In the genomic region with DNA sequence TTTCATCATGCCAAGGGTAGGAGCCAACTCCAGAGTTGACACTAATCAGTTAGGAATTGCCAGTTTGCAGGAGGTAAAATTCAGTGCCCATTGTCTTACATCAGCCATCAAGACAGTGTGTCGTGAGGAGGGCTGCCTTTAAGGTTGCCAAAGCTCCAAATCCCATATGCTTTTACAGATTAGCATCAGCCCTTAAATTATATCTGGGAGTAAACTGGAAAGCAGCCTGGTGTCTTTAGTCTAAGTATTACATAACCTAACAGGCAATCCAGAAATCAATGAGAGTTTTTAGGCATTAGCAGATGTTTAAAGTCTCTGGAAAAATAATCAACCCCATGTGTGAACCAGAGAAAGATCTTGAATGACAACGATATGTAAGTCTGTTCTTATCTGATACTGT, we compare ENCODE assay signal across 27 mouse cellular contexts.
"Had no signal": no experiment of that assay in that cellular context is flagged by ENCODE, and none has a peak within 500 bp of the region (broad histone marks: within the 10 kb centered on the region; RNA-seq: fewer than 3 reads in every experiment).

No protein-coding gene starts in this region.

- H3K9me3 ChIP-seq: heart, embryonic 13.5 days; heart, embryonic 15.5 days; hindbrain, embryonic 15.5 days; kidney, embryonic 15.5 days; limb, embryonic 13.5 days; limb, embryonic 15.5 days; liver, embryonic 12.5 days had no signal

- H3K4me3 ChIP-seq: heart, adult 2 months; heart, embryonic 13.5 days; heart, embryonic 15.5 days; hindbrain, embryonic 13.5 days; hindbrain, embryonic 15.5 days; kidney, embryonic 15.5 days; limb, embryonic 13.5 days; limb, embryonic 15.5 days; liver, embryonic 12.5 days had no signal

- H3K36me3 ChIP-seq: heart, embryonic 13.5 days; heart, embryonic 15.5 days; hindbrain, embryonic 13.5 days; hindbrain, embryonic 15.5 days; kidney, embryonic 15.5 days; limb, embryonic 13.5 days; limb, embryonic 15.5 days; liver, embryonic 12.5 days had no signal

- ATAC-seq: hindbrain, postnatal 0 days; intestine, embryonic 16.5 days; liver, embryonic 12.5 days had no signal

- H3K4me2 ChIP-seq: heart, embryonic 11.5 days; heart, embryonic 13.5 days; heart, embryonic 15.5 days; hindbrain, embryonic 13.5 days; hindbrain, embryonic 15.5 days; kidney, embryonic 15.5 days; limb, embryonic 13.5 days; limb, embryonic 15.5 days; liver, embryonic 12.5 days had no signal

- H3K4me1 ChIP-seq: heart, embryonic 13.5 days; heart, embryonic 15.5 days; hindbrain, embryonic 13.5 days; hindbrain, embryonic 15.5 days; kidney, embryonic 15.5 days; limb, embryonic 13.5 days; limb, embryonic 15.5 days; liver, embryonic 12.5 days had no signal

- H3K27me3 ChIP-seq: heart, embryonic 13.5 days; heart, embryonic 15.5 days; hindbrain, embryonic 15.5 days; kidney, embryonic 15.5 days; limb, embryonic 15.5 days; liver, embryonic 12.5 days had no signal

- DNase-seq: gastrocnemius, postnatal 14 days; gastrocnemius, postnatal 36 days; heart, adult 11 months; heart, adult 2 months; heart, postnatal 14 days; heart, postnatal 36 days; kidney, adult 11 months; kidney, adult 2 months; kidney, adult 9 months; kidney, postnatal 14 days; kidney, postnatal 36 days; layer of hippocampus, adult 9-11 months; layer of hippocampus, postnatal 36 days; left cerebral cortex, postnatal 4 days had no signal

- H3K9ac ChIP-seq: heart, embryonic 13.5 days; heart, embryonic 15.5 days; hindbrain, embryonic 13.5 days; hindbrain, embryonic 15.5 days; kidney, embryonic 15.5 days; limb, embryonic 13.5 days; limb, embryonic 15.5 days; liver, embryonic 12.5 days; liver, embryonic 14.5 days had no signal

- H3K27ac ChIP-seq: heart, adult 2 months; heart, embryonic 13.5 days; heart, embryonic 15.5 days; hindbrain, embryonic 13.5 days; hindbrain, embryonic 15.5 days; hindbrain, postnatal 0 days; kidney, embryonic 15.5 days; kidney, postnatal 0 days; limb, embryonic 13.5 days; limb, embryonic 15.5 days; liver, embryonic 12.5 days; liver, embryonic 14.5 days had no signal
